Mouse (Mus musculus): ENCODE measurements around the gene Rbfox2.
A peak's percentile ranks its signal among the peaks of the same experiment; 100 is the strongest.

The Rbfox2 gene

DNA sequence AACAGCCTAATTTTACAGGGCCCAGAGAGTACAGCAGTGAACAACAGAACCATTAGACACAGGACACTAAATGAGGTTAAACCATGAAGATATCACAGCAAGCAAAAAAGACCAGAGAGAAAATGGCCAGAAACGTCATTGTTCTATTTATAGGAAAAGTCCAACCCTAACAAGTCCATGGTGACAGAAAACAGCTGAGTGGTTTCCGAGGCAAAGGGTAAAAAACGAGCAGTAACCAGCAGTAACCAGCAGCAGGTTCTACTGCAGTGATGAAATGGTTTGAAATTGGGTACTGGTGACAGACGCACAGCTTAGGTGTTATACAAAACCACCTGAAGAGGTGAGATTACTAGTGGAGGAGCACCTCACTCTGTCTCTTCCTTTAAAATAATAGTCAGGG, 72.5 kb downstream of the Rbfox2 start:
- no peak for DNase-seq (ENCODE audit: low read depth, low spot score)

DNA sequence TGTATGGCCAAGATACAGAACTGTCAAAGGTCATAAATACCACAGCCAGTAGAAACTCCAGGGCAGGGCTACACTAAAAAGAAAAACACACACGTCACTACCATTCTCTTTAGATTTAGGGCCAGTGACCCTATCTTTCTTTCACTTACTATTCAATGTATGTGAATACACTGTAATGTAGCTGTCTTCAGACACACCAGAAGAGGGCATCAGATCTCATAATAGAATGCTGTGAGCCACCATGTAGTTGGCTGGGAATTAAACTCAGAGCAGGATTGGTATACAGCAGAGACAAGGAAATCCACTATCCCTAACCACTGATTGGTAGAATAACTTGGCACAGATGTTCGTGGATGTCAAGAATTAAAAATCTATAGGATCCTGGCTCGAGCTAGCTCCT, 76.7 kb downstream of the Rbfox2 start:
- DNase-seq (ENCODE audit: low read depth, low spot score): no peak

DNA sequence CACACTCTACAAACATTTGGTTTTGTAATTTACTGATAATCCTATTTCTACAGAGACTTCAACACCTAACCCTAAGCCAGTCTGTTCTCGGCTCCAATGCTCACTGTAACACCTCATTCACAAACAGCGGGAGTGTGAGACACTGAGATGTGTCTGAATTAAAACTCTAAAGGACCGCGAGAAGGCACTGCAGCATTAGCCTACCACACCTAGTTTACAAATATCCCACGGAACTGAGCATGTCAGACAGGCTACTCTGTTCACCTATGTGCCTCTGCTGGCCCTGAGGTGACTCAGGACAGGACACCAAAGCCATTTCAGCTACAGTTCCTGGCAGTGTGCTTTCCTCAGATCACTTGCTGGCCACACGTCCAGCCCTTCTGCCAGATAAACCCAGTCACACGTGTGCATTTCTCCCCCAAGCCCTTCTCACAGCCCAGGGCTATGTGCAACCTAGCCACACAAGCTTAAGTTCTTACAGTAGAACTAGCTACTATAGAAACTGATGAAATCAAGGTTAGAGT, 79.9 kb downstream of the Rbfox2 start:
- DNase-seq (ENCODE audit: low read depth, low spot score): no peak

DNA sequence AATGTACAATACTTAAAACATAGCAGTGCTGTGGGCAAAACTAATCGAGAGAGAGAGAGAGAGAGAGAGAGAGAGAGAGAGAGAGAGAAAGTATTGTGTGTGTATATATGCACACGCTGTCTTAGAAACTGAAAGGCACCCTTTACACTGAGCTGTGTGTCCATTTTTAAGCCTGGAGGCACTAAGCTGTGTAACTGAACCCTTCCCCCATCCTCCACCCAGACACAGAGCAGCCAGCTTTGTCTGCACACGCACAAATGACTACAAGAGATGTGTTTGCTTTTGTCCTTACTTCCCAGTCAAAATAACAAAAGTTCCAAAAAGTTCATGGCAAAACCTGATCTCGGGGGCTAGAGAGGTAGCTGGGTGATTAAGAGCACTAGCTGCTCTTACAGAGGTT, 80.9 kb downstream of the Rbfox2 start:
- DNase-seq (ENCODE audit: low read depth, low spot score): no peak

DNA sequence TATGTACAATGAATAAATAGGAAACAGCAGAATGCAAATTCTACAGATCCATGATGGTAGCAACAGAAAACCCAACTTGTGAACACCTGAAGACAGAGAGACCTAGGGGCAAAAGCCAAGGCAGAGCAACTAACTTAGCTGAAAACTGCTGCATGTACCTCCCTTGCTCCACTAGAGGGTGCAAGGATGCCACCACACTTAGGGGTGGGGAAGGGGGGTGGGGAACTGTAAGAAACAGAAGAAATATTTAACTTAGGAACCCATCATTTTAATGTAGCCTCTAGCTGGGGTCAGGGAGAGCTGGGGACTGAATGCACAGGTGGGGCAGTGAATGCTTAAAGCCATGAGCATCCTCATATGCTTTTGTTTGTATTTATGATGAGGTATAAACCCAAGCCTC, 81.5 kb downstream of the Rbfox2 start:
- peak; percentile 11 for DNase-seq (ENCODE audit: low read depth, low spot score)

DNA sequence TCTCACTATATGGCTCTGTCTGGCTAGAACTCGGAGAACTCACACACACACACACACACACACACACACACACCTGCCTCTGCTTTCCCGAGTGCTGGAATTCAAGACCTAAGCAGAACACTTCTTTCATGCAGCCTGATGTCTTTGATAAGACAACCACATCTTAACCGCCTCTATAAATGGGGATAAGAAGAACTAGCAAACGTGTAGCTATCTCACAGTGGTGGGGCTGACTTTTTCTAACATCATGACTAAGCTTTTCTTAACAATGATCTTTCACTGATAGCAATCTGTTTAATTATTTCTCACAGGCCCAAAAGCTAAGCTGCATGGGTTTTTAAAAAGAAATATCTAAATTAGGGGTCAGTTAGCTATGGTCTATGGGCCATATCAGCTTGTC, 86.0 kb downstream of the Rbfox2 start:
- no peak for DNase-seq (ENCODE audit: low read depth, low spot score)

DNA sequence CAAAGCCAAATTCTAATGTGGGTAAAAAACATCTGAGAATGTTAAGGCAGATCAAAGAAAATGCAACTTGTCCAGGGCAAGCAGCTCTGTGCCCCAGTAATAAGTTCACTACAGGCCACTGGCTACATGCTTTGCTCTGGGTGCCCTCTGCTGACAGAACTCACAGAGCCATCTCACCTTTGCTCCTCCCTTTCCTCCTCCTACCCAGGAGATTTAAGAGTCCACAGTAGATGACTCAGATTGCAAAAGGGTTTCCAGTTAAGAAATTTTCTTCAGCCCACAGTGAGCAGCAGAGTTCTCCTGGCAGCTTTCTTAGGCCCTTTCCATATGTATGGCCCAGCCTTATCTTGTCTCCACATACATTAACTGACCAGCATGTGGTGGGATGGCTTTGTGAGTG, 86.7 kb downstream of the Rbfox2 start:
- DNase-seq (ENCODE audit: low read depth, low spot score): no peak

DNA sequence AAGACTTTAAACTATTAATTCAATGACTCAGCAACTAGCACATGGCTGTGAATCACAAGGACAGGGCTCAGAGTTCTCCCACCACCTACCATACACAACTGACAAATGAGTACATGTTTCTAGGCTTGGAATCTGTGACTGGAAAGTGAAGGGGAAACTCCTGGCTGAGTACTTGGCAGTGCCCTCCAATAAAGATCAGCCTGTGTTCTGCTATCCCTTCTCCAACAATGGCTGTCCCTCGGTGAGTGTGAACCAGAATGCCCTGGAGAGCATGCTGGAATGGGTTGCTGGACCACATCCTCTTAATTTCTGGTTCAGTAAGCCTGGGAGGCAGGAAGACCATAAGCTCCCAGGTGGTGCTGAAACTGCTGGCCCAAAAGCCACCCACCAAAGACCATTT, 87.2 kb downstream of the Rbfox2 start:
- DNase-seq (ENCODE audit: low read depth, low spot score): no peak

DNA sequence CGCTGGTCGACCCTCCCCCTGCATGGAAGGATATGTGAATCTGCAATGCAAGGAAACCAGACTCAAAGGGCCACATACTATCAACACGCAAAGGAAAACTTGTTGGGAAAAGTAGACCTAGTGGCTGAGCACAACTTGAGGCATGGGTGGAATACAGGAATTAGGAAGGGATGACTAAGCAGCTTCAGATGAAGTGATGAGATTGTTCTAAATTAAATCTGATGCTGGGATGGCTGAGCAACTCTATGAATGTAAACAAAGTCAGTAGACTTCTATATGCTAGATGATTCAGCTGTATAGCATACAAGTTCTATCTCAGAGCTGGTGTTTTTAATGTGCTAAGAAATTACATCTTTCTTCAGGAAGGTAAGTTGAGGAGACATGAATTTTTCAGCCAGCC, 88.8 kb downstream of the Rbfox2 start:
- no peak for DNase-seq (ENCODE audit: low read depth, low spot score)

DNA sequence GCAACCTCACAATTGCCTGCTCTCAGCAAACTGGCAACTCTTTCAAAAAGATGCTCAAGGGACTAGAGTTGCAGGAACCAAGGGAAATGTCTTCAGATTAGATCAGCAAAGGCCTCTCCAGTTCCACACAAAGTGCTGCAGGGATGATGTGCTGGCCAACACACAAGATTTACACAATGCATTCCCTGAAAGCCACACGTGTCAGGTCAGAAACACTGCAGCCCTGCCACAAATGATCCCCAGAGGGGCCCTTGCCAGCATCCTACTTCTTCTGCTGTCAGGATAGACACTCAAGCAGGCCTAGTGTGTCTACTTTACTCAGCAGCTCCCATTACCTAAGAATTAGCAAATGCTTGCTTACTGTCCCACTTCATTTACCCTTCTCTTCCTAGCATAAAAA, 89.3 kb downstream of the Rbfox2 start:
- no peak for DNase-seq (ENCODE audit: low read depth, low spot score)

DNA sequence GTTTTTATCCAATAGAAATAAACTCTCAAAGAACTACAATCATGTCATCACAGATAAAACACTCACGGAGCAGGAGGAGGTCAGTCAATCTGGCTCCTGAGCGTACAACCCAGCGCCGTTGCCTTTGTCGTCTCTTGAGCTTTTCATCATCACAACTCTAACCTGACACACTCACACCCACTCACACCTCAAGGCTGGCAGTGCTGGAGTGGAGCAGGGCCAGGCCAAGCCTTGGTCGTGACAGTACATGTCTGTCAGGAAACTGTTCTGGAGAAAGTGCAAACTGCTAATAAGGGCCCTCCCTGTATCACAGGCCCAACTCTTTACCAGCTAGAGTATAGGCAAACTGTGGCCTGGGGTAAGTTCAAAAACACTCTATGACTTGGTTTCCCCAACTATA, 90.1 kb downstream of the Rbfox2 start:
- DNase-seq (ENCODE audit: low read depth, low spot score): no peak

DNA sequence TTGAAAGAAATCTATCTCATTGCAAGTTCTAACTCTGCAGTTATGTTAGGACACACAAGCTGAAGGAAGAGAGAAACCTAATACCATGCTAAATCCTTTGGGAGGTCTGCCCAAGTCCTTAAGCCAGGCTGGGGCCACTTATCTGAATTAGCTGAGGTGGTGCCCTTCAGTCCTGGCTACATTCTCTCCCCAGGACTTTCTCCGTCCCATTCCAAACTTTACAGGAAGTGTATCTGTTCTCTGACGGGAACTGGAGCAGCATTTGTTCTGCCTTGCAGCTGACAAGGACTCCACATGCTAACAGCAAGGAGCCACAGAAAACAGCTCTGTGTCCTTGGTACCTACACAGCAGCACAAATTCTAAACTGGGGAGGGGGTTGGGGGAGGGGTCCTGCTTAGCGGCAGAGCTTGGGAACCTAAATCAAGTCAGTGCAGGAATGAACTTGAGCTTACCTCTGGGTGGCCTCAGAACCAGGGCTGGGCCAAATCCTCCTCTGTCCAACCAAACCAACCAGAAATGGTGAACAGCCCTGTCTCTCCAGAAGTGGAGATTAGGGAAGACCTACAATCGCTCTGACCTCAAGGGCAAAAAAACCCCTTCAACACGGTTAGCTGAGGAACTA, 91.5 kb downstream of the Rbfox2 start:
- DNase-seq (ENCODE audit: low read depth, low spot score): no peak

DNA sequence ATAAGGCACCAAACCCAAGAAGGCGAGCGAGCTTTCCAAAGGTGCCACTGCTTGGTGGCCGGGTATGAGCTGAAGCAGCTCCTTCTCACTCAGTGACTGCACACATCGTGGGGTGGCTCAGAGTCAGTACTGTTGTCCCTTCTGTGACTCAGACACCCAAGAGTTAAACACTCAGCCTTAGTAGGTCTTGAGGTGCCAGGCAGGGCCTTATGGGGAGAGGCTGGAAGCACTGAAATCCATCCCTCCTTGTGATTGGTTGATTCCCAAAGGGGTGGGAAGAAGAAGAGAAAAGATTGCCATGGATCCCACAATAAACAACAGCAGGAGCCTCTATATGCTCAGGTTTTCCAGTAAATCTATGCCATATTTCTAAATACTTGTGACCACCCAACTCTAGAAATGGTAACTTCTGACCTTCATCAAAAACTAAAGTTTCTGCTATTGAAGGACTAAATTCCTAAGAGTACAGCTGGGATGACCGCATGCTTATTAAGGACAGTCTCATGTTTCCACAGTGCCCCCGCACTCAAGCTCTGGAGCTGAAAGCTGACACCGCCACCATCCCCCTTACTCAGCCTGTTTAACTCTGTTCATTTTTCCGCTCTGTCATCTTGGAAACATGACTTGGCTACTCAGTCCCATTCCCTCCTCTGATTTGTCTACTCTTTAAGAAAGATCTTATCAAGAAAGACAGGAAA, 92.2 kb downstream of the Rbfox2 start:
- no peak for DNase-seq (ENCODE audit: low read depth, low spot score)

DNA sequence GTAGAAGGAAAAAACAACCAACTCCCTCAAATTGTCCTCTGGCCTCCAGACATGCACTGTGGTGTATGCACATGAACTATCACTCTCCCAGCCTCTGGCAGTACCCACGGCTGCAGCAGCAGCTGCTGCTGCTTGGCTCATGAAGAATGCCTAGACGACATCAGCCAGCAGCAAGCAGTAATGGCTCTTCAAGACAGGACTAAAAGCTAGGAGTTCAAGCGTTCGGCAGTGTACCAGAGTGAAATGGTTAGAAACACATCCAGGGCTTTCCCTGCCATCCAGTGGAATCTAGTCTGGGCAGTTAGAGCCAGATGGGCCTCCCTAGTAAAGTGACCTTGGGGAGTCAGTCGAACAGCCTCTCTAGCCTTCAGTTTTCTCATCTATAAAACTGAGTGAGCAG, 93.0 kb downstream of the Rbfox2 start:
- DNase-seq (ENCODE audit: low read depth, low spot score): no peak

DNA sequence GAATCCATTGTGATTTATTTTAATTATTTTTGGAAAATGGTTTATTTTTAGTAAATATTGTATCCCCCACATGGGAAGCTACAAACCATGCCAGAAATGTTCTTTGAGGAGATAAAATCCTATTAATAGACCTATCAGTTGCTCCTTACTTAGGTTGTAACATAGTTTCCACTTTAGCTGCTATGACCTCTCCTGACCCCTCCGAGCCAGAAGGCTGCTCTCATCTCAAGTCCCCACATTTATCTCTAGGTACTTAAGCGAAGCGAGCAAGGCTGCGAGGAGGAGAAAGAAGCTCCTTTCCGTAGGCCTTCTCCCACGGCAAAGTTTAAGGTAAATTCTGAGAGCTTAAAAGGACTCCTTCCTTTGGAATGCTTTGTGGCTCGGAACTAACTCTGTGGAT, 94.0 kb downstream of the Rbfox2 start:
- no peak for DNase-seq (ENCODE audit: low read depth, low spot score)

DNA sequence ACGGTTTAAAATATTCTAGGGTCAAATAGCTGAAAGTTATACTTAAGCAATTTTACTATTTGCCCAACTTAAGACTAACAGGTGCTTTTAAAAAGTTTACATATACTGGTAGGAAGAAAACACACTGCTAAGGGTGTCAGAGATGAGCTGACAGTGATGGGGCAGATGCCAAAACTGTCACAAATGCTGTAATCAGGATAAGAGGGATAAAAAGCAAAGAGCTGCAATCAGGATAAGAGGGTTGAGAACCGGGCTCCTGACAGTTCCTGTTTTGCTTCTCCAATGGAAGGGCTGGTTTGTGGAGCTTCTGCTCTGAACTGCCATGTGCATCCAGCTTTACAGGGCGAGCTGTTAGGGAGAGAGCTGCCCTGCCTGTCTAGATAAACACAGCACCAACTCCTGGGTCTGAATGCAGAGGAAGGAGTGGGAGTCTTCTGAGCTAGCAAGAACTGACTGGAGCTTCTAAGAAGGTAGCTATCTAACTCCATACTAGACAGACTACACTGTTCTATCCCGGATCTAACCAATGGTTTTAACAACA, 94.5 kb downstream of the Rbfox2 start:
- no peak for DNase-seq (ENCODE audit: low read depth, low spot score)

DNA sequence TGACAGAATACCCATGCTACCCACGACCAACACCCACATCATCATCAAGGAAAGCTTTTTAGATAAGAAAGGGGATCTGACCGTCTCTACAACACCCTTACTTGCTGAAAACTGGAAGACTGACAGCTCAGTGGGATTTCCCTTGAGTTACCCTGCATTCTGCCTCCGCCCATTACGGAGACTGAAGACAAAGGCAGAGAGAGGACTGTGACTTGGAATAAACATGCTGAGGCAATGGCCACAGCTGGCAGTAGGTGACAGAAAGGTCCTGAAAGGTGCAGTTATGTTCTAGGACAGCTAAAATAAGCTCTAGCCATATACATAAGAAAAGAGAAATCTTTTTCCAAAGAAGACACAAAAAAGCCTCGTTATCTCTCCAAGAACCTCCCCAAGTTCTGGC, 99.8 kb downstream of the Rbfox2 start:
- DNase-seq (ENCODE audit: low read depth, low spot score): no peak

DNA sequence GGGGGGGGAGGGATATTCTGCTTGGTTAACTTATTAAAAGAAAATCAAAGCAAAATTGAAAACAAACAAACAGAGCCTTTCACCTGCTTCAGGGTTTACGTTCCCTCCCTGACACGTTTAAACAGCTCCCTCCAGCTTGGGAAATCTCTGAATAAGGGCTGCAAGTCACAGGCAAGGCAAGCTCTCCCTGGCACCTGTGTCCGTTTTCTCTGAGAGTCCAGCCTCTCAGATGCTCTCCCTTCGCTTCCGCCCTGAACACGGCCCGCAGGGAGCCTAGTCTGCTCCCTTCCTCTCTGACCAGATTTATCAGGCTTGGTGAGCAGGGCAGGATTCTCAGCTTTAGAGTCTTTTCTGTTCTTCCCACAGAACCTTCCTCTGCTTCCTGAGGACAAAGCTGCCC, 101.9 kb downstream of the Rbfox2 start:
- no peak for DNase-seq (ENCODE audit: low read depth, low spot score)

DNA sequence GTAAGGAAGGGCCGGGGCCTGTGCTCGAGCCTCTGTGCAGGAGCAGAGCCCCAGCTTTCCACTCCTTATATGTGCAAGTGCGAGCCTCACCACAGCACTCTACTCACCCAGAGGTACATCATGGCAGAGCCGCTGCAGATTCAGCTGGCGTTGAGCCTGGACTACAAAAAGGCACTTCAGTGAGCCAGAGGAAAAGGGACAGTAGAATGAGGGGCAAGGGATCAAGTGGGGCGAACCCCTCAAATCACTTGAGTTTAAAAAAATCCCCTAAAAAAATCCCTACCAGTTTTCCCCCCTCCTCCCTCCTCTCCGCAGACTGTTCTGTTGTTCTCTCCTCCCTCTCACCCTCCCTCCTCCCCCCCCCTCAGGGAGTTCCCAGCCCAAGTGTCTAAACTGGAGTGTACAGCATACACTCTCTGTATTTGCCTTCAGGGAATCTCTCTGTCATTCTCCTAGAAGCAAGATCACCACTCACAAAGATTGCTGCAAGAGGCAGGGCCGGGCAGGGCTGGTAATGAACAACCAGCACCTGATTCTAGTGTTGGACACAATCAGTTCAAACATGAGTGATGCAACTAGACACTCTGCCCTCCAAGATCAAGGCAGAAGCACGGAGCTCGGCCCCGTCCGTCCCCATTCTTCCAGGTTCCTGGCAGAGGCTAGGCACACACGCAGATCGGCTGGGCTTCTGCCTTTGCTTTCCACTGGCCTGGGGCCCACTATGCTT, 103.4 kb downstream of the Rbfox2 start:
- DNase-seq (ENCODE audit: low read depth, low spot score): no peak

DNA sequence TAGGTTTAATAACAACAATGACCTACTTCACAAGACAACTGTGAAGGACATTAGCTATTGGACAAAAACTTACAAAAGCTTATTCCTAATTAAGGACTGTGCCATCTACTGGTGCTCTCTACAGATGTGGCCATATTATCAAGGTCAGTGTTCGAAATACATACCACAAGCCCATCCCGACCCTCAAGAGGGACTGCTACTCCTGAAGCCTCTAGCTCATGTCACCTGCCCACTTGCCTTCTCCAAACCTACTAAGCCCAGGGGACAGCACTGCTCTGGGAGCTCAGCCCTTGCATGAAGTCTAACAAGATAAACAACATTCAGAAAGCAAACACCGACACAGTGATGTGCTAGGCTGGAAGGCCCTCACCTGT, 103.9 kb downstream of the Rbfox2 start:
- no peak for DNase-seq (ENCODE audit: low read depth, low spot score)

DNA sequence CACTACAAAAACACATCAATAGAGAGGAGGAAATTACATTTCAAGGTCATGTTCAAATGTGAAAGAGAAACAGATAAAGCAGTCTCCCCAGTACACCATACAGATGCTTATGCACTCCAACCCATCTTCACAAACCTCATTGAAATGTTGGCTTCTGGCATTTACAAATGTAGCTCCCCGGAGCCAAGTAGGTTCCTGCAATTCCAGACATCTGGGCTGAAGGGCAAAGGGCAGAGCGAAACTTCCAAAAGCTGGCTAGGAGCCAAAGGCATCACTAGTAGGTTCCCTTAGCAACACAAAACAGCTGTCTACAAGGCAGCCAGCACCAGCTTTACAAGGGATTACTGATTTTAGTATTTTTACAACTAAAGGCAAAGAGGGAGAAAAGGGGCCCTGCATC, 104.6 kb downstream of the Rbfox2 start:
- DNase-seq (ENCODE audit: low read depth, low spot score): no peak

DNA sequence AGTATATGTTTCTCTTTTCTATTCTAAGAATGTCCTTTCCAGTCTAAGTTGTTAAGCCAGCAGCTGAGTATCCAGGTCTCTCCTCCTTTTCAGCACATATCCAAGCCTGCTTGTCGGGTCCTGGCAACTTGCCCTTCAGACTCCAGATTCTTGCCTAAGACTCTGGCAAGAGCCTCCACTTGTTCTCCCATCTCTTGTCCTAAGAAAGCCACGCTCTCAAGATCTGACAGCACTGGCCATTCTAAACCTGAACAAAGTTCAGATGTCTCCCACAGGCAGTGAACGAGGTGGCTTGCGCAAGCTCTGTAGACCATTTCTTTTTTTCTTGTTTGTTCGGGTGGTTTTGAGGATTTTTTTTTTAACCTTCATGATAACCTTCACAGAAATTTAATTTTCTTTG, 110.0 kb downstream of the Rbfox2 start:
- DNase-seq (ENCODE audit: low read depth, low spot score): no peak

DNA sequence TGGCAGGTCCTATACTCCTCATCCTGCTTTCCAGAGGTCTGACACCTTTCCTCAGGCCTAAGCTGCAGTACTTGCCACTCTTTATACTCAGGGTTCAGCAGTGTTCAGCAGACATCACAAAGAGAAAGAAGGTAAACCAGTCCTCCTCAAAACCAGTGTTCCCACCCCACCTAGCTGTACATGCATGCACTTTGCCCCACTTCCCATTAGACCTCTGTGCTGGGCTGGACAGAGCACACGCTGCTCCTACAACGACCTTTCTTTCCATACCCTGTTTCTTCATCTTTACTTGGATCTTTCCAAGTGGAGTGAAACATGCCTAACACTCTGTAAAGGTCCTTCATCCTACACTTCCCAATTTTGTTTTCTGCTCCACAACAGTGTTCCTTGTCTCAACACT, 110.8 kb downstream of the Rbfox2 start:
- no peak for DNase-seq (ENCODE audit: low read depth, low spot score)

Data from CD4-positive, CD25-positive, alpha-beta regulatory T cell, adult 2 months (primary cell).